Mouse (Mus musculus) C2C12 (cell line): ENCODE measurements around the gene Shb.

Source experiments
- CTCF ChIP-seq: IDR thresholded peaks from one replicate; pipeline ENCODE4 v1.5.1; 2011; ENCODE audit not compliant: control insufficient read depth, insufficient read depth, insufficient read length
- FOSL1 ChIP-seq: IDR thresholded peaks from one replicate; pipeline ENCODE4 v1.8.0; 2011; ENCODE audit warnings: mild to moderate bottlenecking, low read length; ENCODE audit not compliant: poor library complexity, insufficient read depth, severe bottlenecking
- MYOD1 ChIP-seq: IDR thresholded peaks from one replicate; pipeline ENCODE4 v1.6.1; 2011; ENCODE audit warnings: low read depth; ENCODE audit not compliant: control insufficient read depth, insufficient read length
- MYOG ChIP-seq: IDR thresholded peaks from one replicate; pipeline ENCODE4 v1.6.1; 2011; ENCODE audit not compliant: control insufficient read depth, insufficient read length; ENCODE audit errors: extremely low read depth
- USF1 ChIP-seq: IDR thresholded peaks from one replicate; pipeline ENCODE4 v1.6.1; 2011; ENCODE audit warnings: low read depth, mild to moderate bottlenecking, control low read depth, moderate library complexity

- TF ChIP-seq MYOD1 (no peak), CTCF (no peak), FOSL1 (no peak), USF1 (no peak), MYOG (no peak)
These were observed 8.1 kb upstream of the Shb start for GRCm38 (mm10) chr4:45540151-45540933.
